Mouse (Mus musculus) small intestine, adult 2 months (tissue): ENCODE data around the gene Ets2. TPM values are rescaled to one million over a fixed set of nuclear protein-coding genes. Genes with fewer than 3 reads are reported as not detected.
A peak's percentile ranks its signal among the peaks of the same experiment; 100 is the strongest.

Experiments used
- H3K27ac ChIP-seq: fragments of 200-500 bp; 2 replicates; pipeline ENCODE4 v1.5.1; 2012; ENCODE audit warnings: low read depth, low read length, control low read depth, inconsistent platforms; ENCODE audit not compliant: insufficient read depth
- H3K27me3 ChIP-seq: fragments of 200-500 bp; 2 replicates; pipeline ENCODE4 v1.6.1; 2012; ENCODE audit warnings: mild to moderate bottlenecking, moderate library complexity, low read length, inconsistent platforms; ENCODE audit not compliant: control insufficient read depth, insufficient read depth
- H3K36me3 ChIP-seq: fragments of 200-500 bp; 2 replicates; pipeline ENCODE4 v1.6.1; 2012; ENCODE audit warnings: mild to moderate bottlenecking, low read length, control low read depth, inconsistent platforms; ENCODE audit not compliant: control insufficient read depth, insufficient read depth
- H3K4me1 ChIP-seq: fragments of 200-500 bp; 2 replicates; pipeline ENCODE4 v1.6.1; 2012; ENCODE audit warnings: low read length, inconsistent platforms, mixed read lengths; ENCODE audit not compliant: control insufficient read depth, insufficient read depth, insufficient read length
- H3K4me3 ChIP-seq: fragments of 200-500 bp; 2 replicates; pipeline ENCODE4 v1.5.1; 2012; ENCODE audit warnings: low read depth, mild to moderate bottlenecking, control low read depth, inconsistent platforms, low read length, moderate library complexity
- CTCF ChIP-seq: fragments of 200-500 bp; IDR thresholded peaks from 2 replicates; pipeline ENCODE4 v1.5.1; 2012; ENCODE audit warnings: low read depth, mild to moderate bottlenecking, control low read depth, inconsistent platforms, low read length, moderate library complexity, mixed read lengths; ENCODE audit not compliant: insufficient replicate concordance, insufficient read length; ENCODE audit errors: extremely low read depth
- POLR2A ChIP-seq: fragments of 200-500 bp; IDR thresholded peaks from 2 replicates; pipeline ENCODE4 v1.6.1; 2012; ENCODE audit warnings: low read depth, mild to moderate bottlenecking, control low read depth, inconsistent platforms, low read length, moderate library complexity
- WGBS: fragments of 180-500 bp; shearing (Covaris S2); methylation state at CpG from one replicate; pipeline ENCODE4 v1.1.7; 2018; 5-methylcytosine and 5-hydroxymethylcytosine counted together
- polyA plus RNA-seq: library from polyadenylated mRNA; depleted of rRNA; stranded (reverse); fragments of >200 nt; gene quantifications from 2 replicates; pipeline ENCODE4 v1.2.3, GENCODE M21; 2012; rRNA removed

Gene Ets2
- polyA plus RNA-seq = 69.5 and 115 TPM in 2 replicates

- under 1% methylated on average over 64 of the region's 64 CpGs for WGBS
- Histone ChIP-seq H3K4me3 (peak within 1 kb of the TSS; percentile 86), H3K27ac (peak within 1 kb of the TSS; percentile 96), H3K27me3 (no peaks in the 10 kb centered on the region), H3K4me1 (peaks cover 35% of the 10 kb centered on the region; the same call in 1 of the 2 replicates), H3K36me3 (peaks cover 9% of the 10 kb centered on the region)
- TF ChIP-seq POLR2A (peak; percentile 98), CTCF (peak; percentile 97)
Measured at GRCm38 (mm10) chr16:95701802-95702561, at the start of gene Ets2. Ets2 (plus strand) TSS chr16:95702075.

GRCm38 (mm10) chr16:95654204-95654611 is 47.7 kb upstream of the Ets2 start:
- Histone ChIP-seq H3K4me3 (no peak overlapping the region), H3K27ac (no peak overlapping the region), H3K27me3 (no peaks in the 10 kb centered on the region), H3K4me1 (peaks cover 3% of the 10 kb centered on the region; the same call in 1 of the 2 replicates), H3K36me3 (no peaks in the 10 kb centered on the region)
- WGBS = 92% methylated on average over 15 of the region's 15 CpGs
- no peak for TF ChIP-seq POLR2A
- TF ChIP-seq CTCF = no peak

DNA sequence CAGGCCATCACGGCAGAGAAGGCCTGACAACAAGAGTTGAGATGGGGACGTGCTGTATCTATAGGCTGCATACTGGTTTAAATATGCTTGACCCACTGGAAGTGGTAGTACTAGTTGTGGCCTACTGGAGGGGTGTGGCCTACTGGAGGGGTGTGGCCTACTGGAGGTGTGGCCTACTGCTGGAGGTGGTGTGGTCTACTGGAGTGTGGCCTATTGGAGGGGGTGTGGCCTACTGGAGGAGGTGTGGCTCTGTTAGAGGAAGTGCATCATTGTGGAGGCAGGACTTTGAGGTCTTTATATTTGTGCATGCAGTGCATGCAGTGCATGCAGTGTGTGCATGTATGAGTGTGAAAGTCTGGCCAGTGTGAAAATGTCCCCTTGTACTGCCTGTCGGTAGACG is 45.3 kb upstream of the Ets2 start:
- 96% methylated on average over 4 of the region's 4 CpGs for WGBS

DNA sequence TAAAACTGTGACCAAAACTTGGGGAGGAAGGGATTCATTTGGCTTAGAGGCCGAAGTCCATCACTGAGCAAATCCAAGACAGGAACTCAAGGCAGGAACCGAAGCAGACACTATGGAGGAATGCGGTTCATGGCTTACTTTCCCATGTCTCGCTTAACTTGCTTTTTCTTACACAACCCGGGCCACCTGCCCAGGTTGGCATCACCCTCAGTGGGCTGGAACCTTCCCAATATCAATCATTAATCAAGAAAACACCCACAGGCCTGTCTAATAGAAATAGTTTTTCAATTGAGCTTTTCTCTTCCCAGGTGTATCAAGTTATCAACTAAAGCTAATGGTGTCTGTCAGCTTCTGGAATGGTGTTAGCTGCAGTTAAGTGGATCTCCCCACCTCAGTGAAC is 44.7 kb upstream of the Ets2 start:
- H3K4me3 ChIP-seq = no peak overlapping the region
- no peak overlapping the region for H3K27ac ChIP-seq
- TF ChIP-seq POLR2A (no peak), CTCF (no peak)
- 73% methylated on average over 5 of the region's 5 CpGs for WGBS
- H3K27me3 ChIP-seq = no peaks in the 10 kb centered on the region
- H3K4me1 ChIP-seq = peaks cover 3% of the 10 kb centered on the region; the same call in 1 of the 2 replicates
- no peaks in the 10 kb centered on the region for H3K36me3 ChIP-seq

More for the DNA sequence above, 45.3 kb upstream of the Ets2 start:
- H3K4me1 ChIP-seq = peaks cover 3% of the 10 kb centered on the region; the same call in 1 of the 2 replicates
- no peak for TF ChIP-seq POLR2A
- TF ChIP-seq CTCF = no peak
- H3K27ac ChIP-seq = no peak overlapping the region
- no peaks in the 10 kb centered on the region for H3K27me3 ChIP-seq
- no peak overlapping the region for H3K4me3 ChIP-seq
- no peaks in the 10 kb centered on the region for H3K36me3 ChIP-seq

GRCm38 (mm10) chr16:95657756-95658155 is 44.1 kb upstream of the Ets2 start:
- 94% methylated on average over 5 of the region's 5 CpGs for WGBS
- Histone ChIP-seq H3K36me3 (no peaks in the 10 kb centered on the region), H3K4me1 (peaks cover 3% of the 10 kb centered on the region; the same call in 1 of the 2 replicates), H3K27me3 (no peaks in the 10 kb centered on the region), H3K4me3 (no peak overlapping the region), H3K27ac (no peak overlapping the region)
- TF ChIP-seq POLR2A (no peak), CTCF (peak; percentile 37; the same call in 1 of the 2 replicates)

- Histone ChIP-seq H3K27me3 (no peaks in the 10 kb centered on the region), H3K4me1 (peaks cover 3% of the 10 kb centered on the region; the same call in 1 of the 2 replicates), H3K27ac (peak overlapping the region; percentile 89), H3K4me3 (no peak overlapping the region), H3K36me3 (no peaks in the 10 kb centered on the region)
- TF ChIP-seq CTCF (peak; percentile 97), POLR2A (no peak; the same call in 1 of the 2 replicates)
- WGBS = 21% methylated on average over 5 of the region's 5 CpGs
Measured at GRCm38 (mm10) chr16:95658836-95659430, 42.9 kb upstream of the Ets2 start.

- H3K27me3 ChIP-seq = no peaks in the 10 kb centered on the region
- peaks cover 3% of the 10 kb centered on the region; the same call in 1 of the 2 replicates for H3K4me1 ChIP-seq
- TF ChIP-seq CTCF (no peak), POLR2A (no peak)
- H3K27ac ChIP-seq = peak overlapping the region; percentile 89
- WGBS = 24% methylated on average over 19 of the region's 19 CpGs
- no peaks in the 10 kb centered on the region for H3K36me3 ChIP-seq
- no peak overlapping the region for H3K4me3 ChIP-seq
Measured at GRCm38 (mm10) chr16:95659461-95659860, 42.4 kb upstream of the Ets2 start.
